Mouse (Mus musculus): ENCODE data around the gene Pkm.
A peak's percentile ranks its signal among the peaks of the same experiment; 100 is the strongest.

Gene Pkm

DNA sequence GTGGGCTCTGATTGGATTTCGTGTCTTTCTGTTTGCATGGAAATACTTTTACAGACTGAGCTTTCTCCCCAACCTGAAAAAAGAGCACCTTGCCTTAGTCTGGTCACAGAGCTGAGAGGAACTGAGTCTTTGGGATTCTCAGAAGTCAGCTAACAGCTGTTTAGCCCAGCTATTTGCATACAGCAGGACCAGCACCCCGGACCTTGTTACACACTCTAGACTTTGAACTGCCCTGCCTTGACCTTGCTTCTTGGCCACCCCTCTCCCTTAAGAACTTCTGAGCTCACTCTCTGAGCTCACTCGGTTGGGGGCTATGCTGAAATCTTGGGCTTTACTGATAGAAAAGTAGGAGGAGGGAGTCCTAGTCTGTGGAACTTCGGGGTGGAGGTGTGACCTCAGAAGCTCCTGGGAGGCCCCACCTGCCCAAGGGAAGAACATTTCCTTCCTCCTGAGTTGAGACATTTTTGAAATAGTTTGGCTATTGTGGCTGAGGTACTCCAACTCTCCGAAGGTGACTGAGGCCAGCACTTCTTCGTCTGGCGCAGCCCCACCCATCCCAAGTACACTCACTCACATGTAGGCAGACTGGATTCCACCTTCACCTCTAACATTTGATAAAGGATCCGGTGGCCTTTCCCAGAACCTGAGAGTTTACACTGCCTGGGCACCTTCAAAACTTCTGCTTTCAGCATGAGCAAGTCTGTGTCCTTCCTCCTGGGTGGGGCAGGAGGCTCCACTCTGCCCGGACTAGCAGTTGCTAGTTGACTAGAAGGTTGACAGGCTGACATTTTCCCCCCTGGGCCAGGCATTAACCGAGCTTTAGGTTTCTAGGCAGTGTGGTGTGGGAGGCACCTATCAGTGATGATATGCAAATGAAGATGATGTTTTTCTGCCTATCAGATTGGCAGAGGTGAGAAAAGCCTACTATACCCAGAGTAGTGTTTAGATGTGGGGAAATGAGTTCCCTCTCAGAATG is 51.0 kb downstream of the Pkm start:
- no peak for DNase-seq (ENCODE audit: low read depth, low spot score)

GRCm38 (mm10) chr9:59709225-59709624 is 53.1 kb downstream of the Pkm start:
- DNase-seq (ENCODE audit: low read depth, low spot score) = no peak

- no peak for DNase-seq (ENCODE audit: low read depth, low spot score)
Observed at GRCm38 (mm10) chr9:59716275-59716898, 60.2 kb downstream of the Pkm start.

GRCm38 (mm10) chr9:59718237-59718636 is 62.1 kb downstream of the Pkm start:
- no peak for DNase-seq (ENCODE audit: low read depth, low spot score)

GRCm38 (mm10) chr9:59721144-59721543 is 65.0 kb downstream of the Pkm start:
- DNase-seq (ENCODE audit: low read depth, low spot score) = no peak

DNA sequence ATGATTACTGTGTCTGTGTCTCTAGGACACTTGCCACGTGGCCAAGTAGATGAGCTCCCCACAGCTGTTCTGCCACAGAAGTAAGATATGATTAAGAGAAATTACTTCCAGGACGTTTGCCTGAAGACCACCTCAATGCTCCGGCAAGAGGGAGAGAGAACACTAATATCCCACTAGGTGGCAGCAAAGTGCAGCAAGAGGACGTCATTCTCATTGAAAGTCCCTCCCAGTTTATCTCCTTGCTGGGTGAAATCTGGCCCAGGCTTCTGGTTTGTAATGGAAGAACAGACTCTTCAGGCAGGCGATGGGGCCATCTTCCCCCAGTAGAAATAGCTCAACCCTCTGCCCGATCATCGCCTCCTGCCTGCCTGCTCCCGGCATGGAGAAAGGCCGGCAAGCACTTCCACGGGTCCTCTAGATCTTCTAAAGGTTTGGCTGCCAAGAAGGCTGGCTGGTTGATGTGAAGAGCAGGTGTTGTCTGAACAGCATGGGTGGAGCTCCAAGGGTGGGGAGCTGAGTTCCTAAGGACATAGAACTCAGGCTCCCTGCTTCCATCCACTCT is 67.0 kb downstream of the Pkm start:
- DNase-seq (ENCODE audit: low read depth, low spot score) = peak; percentile 79

DNA sequence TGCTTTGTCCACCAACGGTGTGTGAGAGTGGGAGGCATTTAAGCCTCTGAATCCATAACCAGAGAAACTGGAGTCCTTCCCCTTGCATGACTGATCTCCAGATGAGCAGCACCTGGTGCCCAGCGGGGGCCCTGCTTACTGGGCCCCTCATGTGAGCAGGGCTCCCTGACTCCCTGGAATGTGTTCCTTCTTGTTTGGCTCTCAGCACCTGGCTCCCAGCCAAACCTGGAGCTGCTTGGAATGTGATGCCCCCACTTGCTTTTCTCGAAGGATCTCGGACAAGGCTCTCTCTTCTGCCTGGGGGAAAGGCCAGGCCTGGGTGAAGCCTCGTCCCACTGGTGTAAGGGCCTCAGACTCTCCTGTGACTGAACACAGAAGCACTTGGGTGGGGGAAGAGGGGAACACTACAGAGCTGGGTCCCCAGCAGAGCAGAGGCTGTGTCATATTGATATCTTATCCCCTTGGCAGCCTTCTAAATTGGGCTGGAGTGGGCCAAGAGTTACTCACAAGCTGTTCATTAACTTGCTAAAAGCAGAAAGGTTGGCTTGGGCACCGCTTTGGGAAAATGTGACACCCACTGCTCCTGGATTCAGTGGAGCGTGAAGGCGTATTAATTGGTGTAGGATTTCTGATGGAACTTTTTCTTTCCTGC is 67.7 kb downstream of the Pkm start:
- no peak for DNase-seq (ENCODE audit: low read depth, low spot score)

DNA sequence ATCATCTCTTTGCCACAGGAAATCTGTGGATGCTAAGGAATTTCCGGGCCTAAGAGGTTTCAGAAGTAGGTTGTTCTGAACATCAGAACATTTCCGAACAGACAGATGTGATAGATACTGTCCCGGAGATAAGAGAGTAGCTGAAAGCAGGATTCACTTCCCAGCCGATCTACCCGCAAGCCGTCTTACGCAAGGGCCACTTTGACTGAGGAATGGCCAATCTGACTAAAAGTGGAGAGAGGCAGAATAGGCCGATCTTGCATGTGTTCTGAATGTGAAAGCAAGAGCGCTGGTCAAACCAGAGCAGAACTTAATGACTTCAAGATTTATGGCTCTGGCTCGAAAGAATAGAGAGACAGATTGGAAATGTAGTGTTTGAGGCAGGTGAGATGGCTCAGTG is 69.3 kb downstream of the Pkm start:
- DNase-seq (ENCODE audit: low read depth, low spot score) = no peak

GRCm38 (mm10) chr9:59727569-59728286 is 71.6 kb downstream of the Pkm start:
- DNase-seq (ENCODE audit: low read depth, low spot score) = no peak

All from retina, postnatal 7 days (tissue).